Mouse (Mus musculus) kidney, embryonic 16.5 days (tissue): ENCODE results near the gene Slco3a1. TPM values are rescaled to one million over a fixed set of nuclear protein-coding genes. Genes with fewer than 3 reads are reported as not detected.

ENCODE experiments used
- ATAC-seq: fragments of 200-750 bp; cut with Nextera tagmentation; 2 replicates; pipeline ENCODE4 v1.8.0; 2017; ENCODE audit warnings: moderate TSS enrichment; ENCODE audit not compliant: low FRiP score, low TSS enrichment
- H3K27ac ChIP-seq: fragments of 300-500 bp; sonication (generic); 2 replicates; pipeline ENCODE4 v1.5.1; 2014; ENCODE audit warnings: low read length
- H3K27me3 ChIP-seq: fragments of 300-500 bp; sonication (generic); 2 replicates; pipeline ENCODE4 v1.6.1; 2014; ENCODE audit warnings: low read length, control low read depth, mixed read lengths; ENCODE audit not compliant: insufficient read depth
- H3K36me3 ChIP-seq: fragments of 300-500 bp; sonication (generic); 2 replicates; pipeline ENCODE4 v1.6.1; 2014; ENCODE audit warnings: low read length, control low read depth, mixed read lengths; ENCODE audit not compliant: insufficient read depth
- H3K4me1 ChIP-seq: fragments of 300-500 bp; sonication (generic); 2 replicates; pipeline ENCODE4 v1.6.1; 2014; ENCODE audit warnings: low read length, control low read depth, mixed read lengths; ENCODE audit not compliant: insufficient read depth
- H3K4me2 ChIP-seq: fragments of 300-500 bp; sonication (generic); replicated peaks from 2 replicates; pipeline ENCODE4 v1.6.1; 2014; ENCODE audit warnings: low read depth, low read length
- H3K4me3 ChIP-seq: fragments of 300-500 bp; sonication (generic); 2 replicates; pipeline ENCODE4 v1.5.1; 2014; ENCODE audit warnings: mild to moderate bottlenecking, low read length
- H3K9ac ChIP-seq: fragments of 300-500 bp; sonication (generic); replicated peaks from 2 replicates; pipeline ENCODE4 v1.6.1; 2014; ENCODE audit warnings: low read length
- H3K9me3 ChIP-seq: fragments of 300-500 bp; sonication (generic); 2 replicates; pipeline ENCODE4 v1.6.1; 2016; ENCODE audit warnings: low read length, control low read depth
- WGBS: fragments of 180-500 bp; shearing (Covaris S2); extraction: QIAGEN DNeasy Blood & Tissue Kit; methylation state at CpG from one replicate; pipeline ENCODE4 v1.1.7; 2014; 5-methylcytosine and 5-hydroxymethylcytosine counted together
- polyA plus RNA-seq: library from polyadenylated mRNA; unstranded; fragments of >200 nt; fragmentation: Nextera tagmentation; extraction: Ambion mirVana; gene quantifications from 2 replicates; pipeline ENCODE4 v1.2.1, GENCODE M21; 2015

The Slco3a1 gene
- polyA plus RNA-seq, 1 experiment from 2014 or later: 20.8 TPM

GRCm38 (mm10) chr7:74456781-74457180 is 97.8 kb downstream of the Slco3a1 start:
- 79% methylated on average over 2 of the region's 2 CpGs for WGBS
- Histone ChIP-seq H3K4me3 (no peak overlapping the region), H3K36me3 (no peaks in the 10 kb centered on the region), H3K27ac (no peak overlapping the region), H3K4me2 (no peak overlapping the region), H3K9ac (no peak overlapping the region), H3K4me1 (peaks cover 13% of the 10 kb centered on the region), H3K27me3 (no peaks in the 10 kb centered on the region), H3K9me3 (no peaks in the 10 kb centered on the region)
- no peak for ATAC-seq

- Histone ChIP-seq H3K27me3 (no peaks in the 10 kb centered on the region), H3K4me2 (no peak overlapping the region), H3K4me1 (peaks cover 3% of the 10 kb centered on the region; the same call in 1 of the 2 replicates), H3K9ac (no peak overlapping the region), H3K36me3 (no peaks in the 10 kb centered on the region), H3K9me3 (no peaks in the 10 kb centered on the region), H3K4me3 (no peak overlapping the region), H3K27ac (no peak overlapping the region)
- ATAC-seq: no peak
- 46% methylated on average over 2 of the region's 2 CpGs for WGBS
Measured at GRCm38 (mm10) chr7:74451047-74451446, 103.5 kb downstream of the Slco3a1 start.

GRCm38 (mm10) chr7:74449802-74450201 is 104.8 kb downstream of the Slco3a1 start:
- no peak for ATAC-seq
- H3K9me3 ChIP-seq: no peaks in the 10 kb centered on the region
- H3K36me3 ChIP-seq: no peaks in the 10 kb centered on the region
- no peak overlapping the region for H3K4me3 ChIP-seq
- H3K27me3 ChIP-seq: no peaks in the 10 kb centered on the region
- H3K4me2 ChIP-seq: no peak overlapping the region
- H3K9ac ChIP-seq: no peak overlapping the region
- peaks cover 3% of the 10 kb centered on the region; the same call in 1 of the 2 replicates for H3K4me1 ChIP-seq
- no peak overlapping the region for H3K27ac ChIP-seq
- WGBS: 100% methylated on average over 1 of the region's 1 CpGs

GRCm38 (mm10) chr7:74447781-74448180 is 106.8 kb downstream of the Slco3a1 start:
- no peaks in the 10 kb centered on the region for H3K36me3 ChIP-seq
- WGBS: 9% methylated on average over 2 of the region's 2 CpGs
- H3K27ac ChIP-seq: no peak overlapping the region
- no peak overlapping the region for H3K4me3 ChIP-seq
- no peak overlapping the region for H3K4me2 ChIP-seq
- no peak overlapping the region for H3K9ac ChIP-seq
- no peaks in the 10 kb centered on the region for H3K9me3 ChIP-seq
- H3K27me3 ChIP-seq: no peaks in the 10 kb centered on the region
- H3K4me1 ChIP-seq: peaks cover 3% of the 10 kb centered on the region; the same call in 1 of the 2 replicates
- no peak for ATAC-seq

- WGBS: 79% methylated on average over 5 of the region's 5 CpGs
- Histone ChIP-seq H3K4me3 (no peak overlapping the region), H3K4me2 (no peak overlapping the region), H3K27ac (no peak overlapping the region), H3K9ac (no peak overlapping the region), H3K9me3 (no peaks in the 10 kb centered on the region), H3K4me1 (peaks cover 3% of the 10 kb centered on the region; the same call in 1 of the 2 replicates), H3K27me3 (no peaks in the 10 kb centered on the region), H3K36me3 (no peaks in the 10 kb centered on the region)
- ATAC-seq: no peak
Measured at GRCm38 (mm10) chr7:74445148-74445547, 109.4 kb downstream of the Slco3a1 start.

- Histone ChIP-seq H3K4me1 (no peaks in the 10 kb centered on the region), H3K27ac (no peak overlapping the region), H3K9ac (no peak overlapping the region), H3K4me2 (no peak overlapping the region), H3K4me3 (no peak overlapping the region), H3K9me3 (no peaks in the 10 kb centered on the region), H3K36me3 (no peaks in the 10 kb centered on the region), H3K27me3 (no peaks in the 10 kb centered on the region)
- no peak for ATAC-seq
- 76% methylated on average over 5 of the region's 5 CpGs for WGBS
Measured at GRCm38 (mm10) chr7:74442380-74442779, 112.2 kb downstream of the Slco3a1 start.

- no peak overlapping the region for H3K4me3 ChIP-seq
- no peak overlapping the region for H3K9ac ChIP-seq
- H3K27me3 ChIP-seq: no peaks in the 10 kb centered on the region
- H3K36me3 ChIP-seq: no peaks in the 10 kb centered on the region
- H3K27ac ChIP-seq: no peak overlapping the region
- WGBS: 69% methylated on average over 1 of the region's 1 CpGs
- no peaks in the 10 kb centered on the region for H3K9me3 ChIP-seq
- ATAC-seq: no peak
- H3K4me1 ChIP-seq: peaks cover 6% of the 10 kb centered on the region; the same call in 1 of the 2 replicates
- H3K4me2 ChIP-seq: no peak overlapping the region
Measured at GRCm38 (mm10) chr7:74437534-74437933, 117.0 kb downstream of the Slco3a1 start.

GRCm38 (mm10) chr7:74436642-74437041 is 117.9 kb downstream of the Slco3a1 start:
- 84% methylated on average over 2 of the region's 2 CpGs for WGBS
- no peak overlapping the region for H3K4me2 ChIP-seq
- no peaks in the 10 kb centered on the region for H3K36me3 ChIP-seq
- H3K4me1 ChIP-seq: peaks cover 8% of the 10 kb centered on the region; the same call in 1 of the 2 replicates
- H3K4me3 ChIP-seq: no peak overlapping the region
- H3K9me3 ChIP-seq: no peaks in the 10 kb centered on the region
- ATAC-seq: no peak
- H3K27ac ChIP-seq: no peak overlapping the region
- H3K27me3 ChIP-seq: no peaks in the 10 kb centered on the region
- no peak overlapping the region for H3K9ac ChIP-seq

- no peak overlapping the region for H3K27ac ChIP-seq
- H3K4me2 ChIP-seq: no peak overlapping the region
- peak; percentile 78 for ATAC-seq
- WGBS: 82% methylated on average over 2 of the region's 2 CpGs
- no peak overlapping the region for H3K4me3 ChIP-seq
- peaks cover 8% of the 10 kb centered on the region; the same call in 1 of the 2 replicates for H3K4me1 ChIP-seq
- H3K27me3 ChIP-seq: no peaks in the 10 kb centered on the region
- H3K9ac ChIP-seq: no peak overlapping the region
- no peaks in the 10 kb centered on the region for H3K36me3 ChIP-seq
- no peaks in the 10 kb centered on the region for H3K9me3 ChIP-seq
Measured at GRCm38 (mm10) chr7:74432950-74433349, 121.6 kb downstream of the Slco3a1 start.

- no peak for ATAC-seq
- Histone ChIP-seq H3K9ac (no peak overlapping the region), H3K4me2 (no peak overlapping the region), H3K4me1 (peaks cover 22% of the 10 kb centered on the region), H3K27me3 (no peaks in the 10 kb centered on the region), H3K9me3 (no peaks in the 10 kb centered on the region), H3K36me3 (no peaks in the 10 kb centered on the region), H3K4me3 (no peak overlapping the region), H3K27ac (no peak overlapping the region)
- 82% methylated on average over 3 of the region's 3 CpGs for WGBS
Measured at GRCm38 (mm10) chr7:74429252-74429651, 125.3 kb downstream of the Slco3a1 start.
